Mouse (Mus musculus): ENCODE results near the gene Itpr2. TPM values are rescaled to one million over a fixed set of nuclear protein-coding genes. Genes with fewer than 3 reads are reported as not detected.

Gene Itpr2
- polyA plus RNA-seq, 1 experiment from 2014 or later = 6.0 TPM

- DNase-seq (ENCODE audit: low spot score) (no peak), ATAC-seq (ENCODE audit: insufficient read depth, low FRiP score, low TSS enrichment) (no peak)
- no peak overlapping the region for H3K9ac ChIP-seq (ENCODE audit: low read length)
- H3K27ac ChIP-seq (ENCODE audit: low read depth, low read length) = no peak overlapping the region
- no peaks in the 10 kb centered on the region for H3K27me3 ChIP-seq (ENCODE audit: control insufficient read depth, insufficient read depth, low read length)
- no peaks in the 10 kb centered on the region for H3K9me3 ChIP-seq (ENCODE audit: control insufficient read depth, low read length)
- no peak overlapping the region for H3K4me2 ChIP-seq (ENCODE audit: low read depth)
- H3K36me3 ChIP-seq (ENCODE audit: control insufficient read depth, insufficient read depth, low read length) = no peaks in the 10 kb centered on the region
- no peaks in the 10 kb centered on the region for H3K4me1 ChIP-seq (ENCODE audit: control insufficient read depth, insufficient read depth, low read length)
- 92% methylated on average over 5 of the region's 5 CpGs for WGBS
- H3K4me3 ChIP-seq (ENCODE audit: low read depth, low read length) = no peak overlapping the region
Observed at GRCm38 (mm10) chr6:146535501-146535900, 33.5 kb upstream of the Itpr2 start.

- Histone ChIP-seq H3K4me1 (ENCODE audit: control insufficient read depth, insufficient read depth, low read length) (no peaks in the 10 kb centered on the region), H3K4me2 (ENCODE audit: low read depth) (no peak overlapping the region), H3K9ac (ENCODE audit: low read length) (no peak overlapping the region), H3K4me3 (ENCODE audit: low read depth, low read length) (no peak overlapping the region), H3K36me3 (ENCODE audit: control insufficient read depth, insufficient read depth, low read length) (no peaks in the 10 kb centered on the region), H3K27ac (ENCODE audit: low read depth, low read length) (no peak overlapping the region), H3K9me3 (ENCODE audit: control insufficient read depth, low read length) (no peaks in the 10 kb centered on the region), H3K27me3 (ENCODE audit: control insufficient read depth, insufficient read depth, low read length) (no peaks in the 10 kb centered on the region)
- DNase-seq (ENCODE audit: low spot score) = no peak
- no peak for ATAC-seq (ENCODE audit: insufficient read depth, low FRiP score, low TSS enrichment)
- 90% methylated on average over 4 of the region's 4 CpGs for WGBS
Observed at GRCm38 (mm10) chr6:146533146-146533545, 31.1 kb upstream of the Itpr2 start.

GRCm38 (mm10) chr6:146530769-146531168 lies 28.7 kb upstream of the Itpr2 start:
- Histone ChIP-seq H3K36me3 (ENCODE audit: control insufficient read depth, insufficient read depth, low read length) (no peaks in the 10 kb centered on the region), H3K27me3 (ENCODE audit: control insufficient read depth, insufficient read depth, low read length) (no peaks in the 10 kb centered on the region), H3K4me1 (ENCODE audit: control insufficient read depth, insufficient read depth, low read length) (no peaks in the 10 kb centered on the region), H3K27ac (ENCODE audit: low read depth, low read length) (no peak overlapping the region), H3K4me2 (ENCODE audit: low read depth) (no peak overlapping the region), H3K4me3 (ENCODE audit: low read depth, low read length) (no peak overlapping the region), H3K9me3 (ENCODE audit: control insufficient read depth, low read length) (no peaks in the 10 kb centered on the region), H3K9ac (ENCODE audit: low read length) (no peak overlapping the region)
- WGBS = 18% methylated on average over 5 of the region's 5 CpGs
- ATAC-seq (ENCODE audit: insufficient read depth, low FRiP score, low TSS enrichment) (no peak), DNase-seq (ENCODE audit: low spot score) (peak; percentile 12)

- Histone ChIP-seq H3K4me3 (ENCODE audit: low read depth, low read length) (no peak overlapping the region), H3K4me2 (ENCODE audit: low read depth) (no peak overlapping the region), H3K9me3 (ENCODE audit: control insufficient read depth, low read length) (no peaks in the 10 kb centered on the region), H3K36me3 (ENCODE audit: control insufficient read depth, insufficient read depth, low read length) (no peaks in the 10 kb centered on the region), H3K9ac (ENCODE audit: low read length) (no peak overlapping the region), H3K27me3 (ENCODE audit: control insufficient read depth, insufficient read depth, low read length) (no peaks in the 10 kb centered on the region), H3K4me1 (ENCODE audit: control insufficient read depth, insufficient read depth, low read length) (no peaks in the 10 kb centered on the region), H3K27ac (ENCODE audit: low read depth, low read length) (no peak overlapping the region)
- DNase-seq (ENCODE audit: low spot score) (no peak), ATAC-seq (ENCODE audit: insufficient read depth, low FRiP score, low TSS enrichment) (no peak)
- 49% methylated on average over 7 of the region's 7 CpGs for WGBS
Observed at GRCm38 (mm10) chr6:146530363-146530762, 28.3 kb upstream of the Itpr2 start.

GRCm38 (mm10) chr6:146527537-146527936 lies 25.5 kb upstream of the Itpr2 start:
- WGBS = 86% methylated on average over 2 of the region's 2 CpGs
- DNase-seq (ENCODE audit: low spot score) (no peak), ATAC-seq (ENCODE audit: insufficient read depth, low FRiP score, low TSS enrichment) (no peak)
- Histone ChIP-seq H3K9me3 (ENCODE audit: control insufficient read depth, low read length) (no peaks in the 10 kb centered on the region), H3K27me3 (ENCODE audit: control insufficient read depth, insufficient read depth, low read length) (no peaks in the 10 kb centered on the region), H3K27ac (ENCODE audit: low read depth, low read length) (no peak overlapping the region), H3K36me3 (ENCODE audit: control insufficient read depth, insufficient read depth, low read length) (no peaks in the 10 kb centered on the region), H3K4me3 (ENCODE audit: low read depth, low read length) (no peak overlapping the region), H3K9ac (ENCODE audit: low read length) (no peak overlapping the region), H3K4me2 (ENCODE audit: low read depth) (no peak overlapping the region), H3K4me1 (ENCODE audit: control insufficient read depth, insufficient read depth, low read length) (no peaks in the 10 kb centered on the region)

- Histone ChIP-seq H3K9me3 (ENCODE audit: control insufficient read depth, low read length) (no peaks in the 10 kb centered on the region), H3K9ac (ENCODE audit: low read length) (no peak overlapping the region), H3K27me3 (ENCODE audit: control insufficient read depth, insufficient read depth, low read length) (no peaks in the 10 kb centered on the region), H3K4me2 (ENCODE audit: low read depth) (no peak overlapping the region), H3K36me3 (ENCODE audit: control insufficient read depth, insufficient read depth, low read length) (no peaks in the 10 kb centered on the region), H3K4me3 (ENCODE audit: low read depth, low read length) (no peak overlapping the region), H3K27ac (ENCODE audit: low read depth, low read length) (no peak overlapping the region), H3K4me1 (ENCODE audit: control insufficient read depth, insufficient read depth, low read length) (no peaks in the 10 kb centered on the region)
- DNase-seq (ENCODE audit: low spot score) = no peak
- ATAC-seq (ENCODE audit: insufficient read depth, low FRiP score, low TSS enrichment) = no peak
- WGBS = 91% methylated on average over 2 of the region's 2 CpGs
Observed at GRCm38 (mm10) chr6:146525500-146525899, 23.5 kb upstream of the Itpr2 start.

- Histone ChIP-seq H3K4me3 (ENCODE audit: low read depth, low read length) (no peak overlapping the region), H3K4me1 (ENCODE audit: control insufficient read depth, insufficient read depth, low read length) (no peaks in the 10 kb centered on the region), H3K36me3 (ENCODE audit: control insufficient read depth, insufficient read depth, low read length) (no peaks in the 10 kb centered on the region), H3K9ac (ENCODE audit: low read length) (no peak overlapping the region), H3K27ac (ENCODE audit: low read depth, low read length) (no peak overlapping the region), H3K27me3 (ENCODE audit: control insufficient read depth, insufficient read depth, low read length) (no peaks in the 10 kb centered on the region), H3K9me3 (ENCODE audit: control insufficient read depth, low read length) (no peaks in the 10 kb centered on the region), H3K4me2 (ENCODE audit: low read depth) (no peak overlapping the region)
- 86% methylated on average over 5 of the region's 5 CpGs for WGBS
- no peak for DNase-seq (ENCODE audit: low spot score)
- no peak for ATAC-seq (ENCODE audit: insufficient read depth, low FRiP score, low TSS enrichment)
Observed at GRCm38 (mm10) chr6:146521456-146522245, 19.6 kb upstream of the Itpr2 start.

- Histone ChIP-seq H3K36me3 (ENCODE audit: control insufficient read depth, insufficient read depth, low read length) (no peaks in the 10 kb centered on the region), H3K9me3 (ENCODE audit: control insufficient read depth, low read length) (no peaks in the 10 kb centered on the region), H3K4me1 (ENCODE audit: control insufficient read depth, insufficient read depth, low read length) (no peaks in the 10 kb centered on the region), H3K4me3 (ENCODE audit: low read depth, low read length) (no peak overlapping the region), H3K27me3 (ENCODE audit: control insufficient read depth, insufficient read depth, low read length) (no peaks in the 10 kb centered on the region), H3K9ac (ENCODE audit: low read length) (no peak overlapping the region), H3K4me2 (ENCODE audit: low read depth) (no peak overlapping the region), H3K27ac (ENCODE audit: low read depth, low read length) (no peak overlapping the region)
- WGBS = 82% methylated on average over 2 of the region's 2 CpGs
- DNase-seq (ENCODE audit: low spot score) (no peak), ATAC-seq (ENCODE audit: insufficient read depth, low FRiP score, low TSS enrichment) (no peak)
Observed at GRCm38 (mm10) chr6:146519019-146519418, 17.0 kb upstream of the Itpr2 start.

- H3K36me3 ChIP-seq (ENCODE audit: control insufficient read depth, insufficient read depth, low read length) = no peaks in the 10 kb centered on the region
- 75% methylated on average over 6 of the region's 6 CpGs for WGBS
- DNase-seq (ENCODE audit: low spot score) = no peak
- no peaks in the 10 kb centered on the region for H3K27me3 ChIP-seq (ENCODE audit: control insufficient read depth, insufficient read depth, low read length)
- no peak for ATAC-seq (ENCODE audit: insufficient read depth, low FRiP score, low TSS enrichment)
- H3K4me1 ChIP-seq (ENCODE audit: control insufficient read depth, insufficient read depth, low read length) = no peaks in the 10 kb centered on the region
- H3K4me2 ChIP-seq (ENCODE audit: low read depth) = no peak overlapping the region
- no peak overlapping the region for H3K4me3 ChIP-seq (ENCODE audit: low read depth, low read length)
- H3K9ac ChIP-seq (ENCODE audit: low read length) = no peak overlapping the region
- no peaks in the 10 kb centered on the region for H3K9me3 ChIP-seq (ENCODE audit: control insufficient read depth, low read length)
- H3K27ac ChIP-seq (ENCODE audit: low read depth, low read length) = no peak overlapping the region
Observed at GRCm38 (mm10) chr6:146515936-146516335, 13.9 kb upstream of the Itpr2 start.
